Mouse (Mus musculus): Measurements from ENCODE around the gene Pnpla2. TPM values are rescaled to one million over a fixed set of nuclear protein-coding genes. Genes with fewer than 3 reads are reported as not detected.

Gene Pnpla2
- polyA plus RNA-seq, 1 experiment from 2014 or later: 14.6 TPM

GRCm38 (mm10) chr7:141418970-141419369, 36.0 kb upstream of the Pnpla2 start:
- WGBS: 76% methylated on average over 7 of the region's 7 CpGs
- Histone ChIP-seq H3K4me2 (replicated peaks) (no peak overlapping the region), H3K9ac (no peak overlapping the region), H3K27me3 (no peaks in the 10 kb centered on the region), H3K4me3 (no peak overlapping the region), H3K36me3 (no peaks in the 10 kb centered on the region), H3K9me3 (no peaks in the 10 kb centered on the region), H3K27ac (no peak overlapping the region), H3K4me1 (no peaks in the 10 kb centered on the region)
- no peak for ATAC-seq (ENCODE audit: insufficient number of reproducible peaks, insufficient read depth, low FRiP score, low TSS enrichment)

- no peak for ATAC-seq (ENCODE audit: insufficient number of reproducible peaks, insufficient read depth, low FRiP score, low TSS enrichment)
- Histone ChIP-seq H3K4me1 (no peaks in the 10 kb centered on the region), H3K4me3 (no peak overlapping the region), H3K27me3 (no peaks in the 10 kb centered on the region), H3K4me2 (replicated peaks) (no peak overlapping the region), H3K36me3 (no peaks in the 10 kb centered on the region), H3K9ac (no peak overlapping the region), H3K27ac (no peak overlapping the region), H3K9me3 (no peaks in the 10 kb centered on the region)
- WGBS: 78% methylated on average over 9 of the region's 9 CpGs
Measured at GRCm38 (mm10) chr7:141420030-141420702, 34.8 kb upstream of the Pnpla2 start.

- H3K27ac ChIP-seq: no peak overlapping the region
- no peaks in the 10 kb centered on the region for H3K27me3 ChIP-seq
- H3K4me3 ChIP-seq: no peak overlapping the region
- ATAC-seq (ENCODE audit: insufficient number of reproducible peaks, insufficient read depth, low FRiP score, low TSS enrichment): no peak
- H3K9ac ChIP-seq: no peak overlapping the region
- 63% methylated on average over 4 of the region's 4 CpGs for WGBS
- H3K36me3 ChIP-seq: no peaks in the 10 kb centered on the region
- H3K4me1 ChIP-seq: 0 out of 2 replicates have a peak, but pooled peaks cover 4% of the 10 kb centered on the region
- H3K9me3 ChIP-seq: no peaks in the 10 kb centered on the region
- no peak overlapping the region for H3K4me2 ChIP-seq (replicated peaks)
Measured at GRCm38 (mm10) chr7:141423811-141424210, 31.2 kb upstream of the Pnpla2 start.

GRCm38 (mm10) chr7:141426948-141427730, 27.9 kb upstream of the Pnpla2 start:
- no peak for ATAC-seq (ENCODE audit: insufficient number of reproducible peaks, insufficient read depth, low FRiP score, low TSS enrichment)
- WGBS: 77% methylated on average over 12 of the region's 12 CpGs
- H3K36me3 ChIP-seq: peaks cover 22% of the 10 kb centered on the region
- H3K4me1 ChIP-seq: peaks cover 15% of the 10 kb centered on the region
- H3K9me3 ChIP-seq: no peaks in the 10 kb centered on the region
- H3K4me3 ChIP-seq: no peak overlapping the region
- H3K9ac ChIP-seq: no peak overlapping the region
- no peak overlapping the region for H3K27ac ChIP-seq
- H3K27me3 ChIP-seq: no peaks in the 10 kb centered on the region
- no peak overlapping the region for H3K4me2 ChIP-seq (replicated peaks)

- Histone ChIP-seq H3K9ac (no peak overlapping the region), H3K9me3 (no peaks in the 10 kb centered on the region), H3K4me1 (peaks cover 17% of the 10 kb centered on the region), H3K4me3 (peak overlapping the region; percentile 25), H3K27me3 (no peaks in the 10 kb centered on the region), H3K36me3 (peaks cover 35% of the 10 kb centered on the region), H3K4me2 (replicated peaks) (peak overlapping the region; percentile 49), H3K27ac (no peak overlapping the region)
- WGBS: 57% methylated on average over 5 of the region's 5 CpGs
- no peak for ATAC-seq (ENCODE audit: insufficient number of reproducible peaks, insufficient read depth, low FRiP score, low TSS enrichment)
Measured at GRCm38 (mm10) chr7:141428701-141429100, 26.3 kb upstream of the Pnpla2 start.

GRCm38 (mm10) chr7:141429310-141429709, 25.7 kb upstream of the Pnpla2 start, which contains the start of gene Cend1:
Gene Cend1, minus strand, starts transcription at chr7:141429491.
- WGBS: 1% methylated on average over 19 of the region's 19 CpGs
- Histone ChIP-seq H3K27ac (peak within 1 kb of the TSS; percentile 43; the same call in 1 of the 2 replicates), H3K4me3 (peak within 1 kb of the TSS; percentile 25), H3K4me1 (peaks cover 23% of the 10 kb centered on the region), H3K9me3 (no peaks in the 10 kb centered on the region), H3K27me3 (no peaks in the 10 kb centered on the region), H3K36me3 (peaks cover 37% of the 10 kb centered on the region), H3K9ac (no peak within 1 kb of the TSS), H3K4me2 (replicated peaks) (peak within 1 kb of the TSS; percentile 49)
- peak; percentile 70 for ATAC-seq (ENCODE audit: insufficient number of reproducible peaks, insufficient read depth, low FRiP score, low TSS enrichment)

GRCm38 (mm10) chr7:141429840-141430584, 25.0 kb upstream of the Pnpla2 start:
- Histone ChIP-seq H3K27me3 (no peaks in the 10 kb centered on the region), H3K4me3 (no peak overlapping the region), H3K4me2 (replicated peaks) (peak overlapping the region; percentile 49; the same call in 1 of the 2 replicates), H3K27ac (peak overlapping the region; percentile 43; the same call in 1 of the 2 replicates), H3K9ac (no peak overlapping the region), H3K9me3 (no peaks in the 10 kb centered on the region), H3K4me1 (peaks cover 30% of the 10 kb centered on the region), H3K36me3 (peaks cover 37% of the 10 kb centered on the region)
- ATAC-seq (ENCODE audit: insufficient number of reproducible peaks, insufficient read depth, low FRiP score, low TSS enrichment): no peak
- WGBS: 63% methylated on average over 9 of the region's 9 CpGs

- no peak for ATAC-seq (ENCODE audit: insufficient number of reproducible peaks, insufficient read depth, low FRiP score, low TSS enrichment)
- Histone ChIP-seq H3K27me3 (no peaks in the 10 kb centered on the region), H3K4me3 (no peak overlapping the region), H3K36me3 (peaks cover 37% of the 10 kb centered on the region), H3K27ac (no peak overlapping the region; the same call in 1 of the 2 replicates), H3K9ac (no peak overlapping the region), H3K9me3 (no peaks in the 10 kb centered on the region), H3K4me1 (peaks cover 35% of the 10 kb centered on the region), H3K4me2 (replicated peaks) (no peak overlapping the region)
- 93% methylated on average over 9 of the region's 9 CpGs for WGBS
Measured at GRCm38 (mm10) chr7:141430585-141431240, 24.3 kb upstream of the Pnpla2 start.

GRCm38 (mm10) chr7:141431434-141432185, 23.4 kb upstream of the Pnpla2 start:
- H3K27me3 ChIP-seq: no peaks in the 10 kb centered on the region
- no peak overlapping the region for H3K4me2 ChIP-seq (replicated peaks)
- H3K9ac ChIP-seq: no peak overlapping the region
- peaks cover 43% of the 10 kb centered on the region for H3K4me1 ChIP-seq
- H3K36me3 ChIP-seq: peaks cover 37% of the 10 kb centered on the region
- no peak overlapping the region for H3K4me3 ChIP-seq
- WGBS: 96% methylated on average over 19 of the region's 19 CpGs
- ATAC-seq (ENCODE audit: insufficient number of reproducible peaks, insufficient read depth, low FRiP score, low TSS enrichment): no peak
- no peaks in the 10 kb centered on the region for H3K9me3 ChIP-seq
- H3K27ac ChIP-seq: no peak overlapping the region

- Histone ChIP-seq H3K27ac (no peak overlapping the region), H3K27me3 (no peaks in the 10 kb centered on the region), H3K4me1 (peaks cover 48% of the 10 kb centered on the region), H3K36me3 (peaks cover 37% of the 10 kb centered on the region), H3K4me3 (no peak overlapping the region), H3K4me2 (replicated peaks) (no peak overlapping the region), H3K9ac (no peak overlapping the region), H3K9me3 (no peaks in the 10 kb centered on the region)
- 88% methylated on average over 8 of the region's 8 CpGs for WGBS
- no peak for ATAC-seq (ENCODE audit: insufficient number of reproducible peaks, insufficient read depth, low FRiP score, low TSS enrichment)
Measured at GRCm38 (mm10) chr7:141432186-141432611, 22.8 kb upstream of the Pnpla2 start.
